Mouse (Mus musculus): ENCODE measurements around the gene Cd82. TPM values are rescaled to one million over a fixed set of nuclear protein-coding genes. Genes with fewer than 3 reads are reported as not detected.

Cd82 gene
- polyA plus RNA-seq, 1 experiment from 2014 or later = 41.3 TPM

- Histone ChIP-seq H3K4me1 (replicated peaks; ENCODE audit: control insufficient read depth, insufficient read depth, low read length) (0 out of 2 replicates have a peak, but pooled peaks cover 3% of the 10 kb centered on the region), H3K9me3 (ENCODE audit: control insufficient read depth, low read length) (no peaks in the 10 kb centered on the region), H3K9ac (ENCODE audit: low read length) (no peak overlapping the region), H3K27me3 (replicated peaks; ENCODE audit: control insufficient read depth, insufficient read depth, low read length) (no peaks in the 10 kb centered on the region; the same call in 1 of the 2 replicates), H3K27ac (ENCODE audit: low read depth) (no peak overlapping the region), H3K36me3 (ENCODE audit: control insufficient read depth, insufficient read depth, low read length) (no peaks in the 10 kb centered on the region), H3K4me3 (ENCODE audit: low read depth, low read length) (no peak overlapping the region), H3K4me2 (ENCODE audit: low read length) (no peak overlapping the region)
- DNase-seq (ENCODE audit: low spot score) (no peak), ATAC-seq (replicated peaks; ENCODE audit: low FRiP score, low TSS enrichment, low read depth) (no peak)
- 76% methylated on average over 3 of the region's 3 CpGs for WGBS
Observed at GRCm38 (mm10) chr2:93493541-93493940, 30.6 kb upstream of the Cd82 start.

GRCm38 (mm10) chr2:93490516-93490915 lies 27.6 kb upstream of the Cd82 start:
- Histone ChIP-seq H3K36me3 (ENCODE audit: control insufficient read depth, insufficient read depth, low read length) (no peaks in the 10 kb centered on the region), H3K9me3 (ENCODE audit: control insufficient read depth, low read length) (no peaks in the 10 kb centered on the region), H3K27me3 (replicated peaks; ENCODE audit: control insufficient read depth, insufficient read depth, low read length) (no peaks in the 10 kb centered on the region; the same call in 1 of the 2 replicates), H3K4me3 (ENCODE audit: low read depth, low read length) (no peak overlapping the region), H3K4me2 (ENCODE audit: low read length) (no peak overlapping the region), H3K9ac (ENCODE audit: low read length) (no peak overlapping the region), H3K27ac (ENCODE audit: low read depth) (no peak overlapping the region), H3K4me1 (replicated peaks; ENCODE audit: control insufficient read depth, insufficient read depth, low read length) (0 out of 2 replicates have a peak, but pooled peaks cover 7% of the 10 kb centered on the region)
- ATAC-seq (replicated peaks; ENCODE audit: low FRiP score, low TSS enrichment, low read depth) (no peak), DNase-seq (ENCODE audit: low spot score) (no peak)
- WGBS = 88% methylated on average over 2 of the region's 2 CpGs

- H3K9ac ChIP-seq (ENCODE audit: low read length) = no peak overlapping the region
- H3K36me3 ChIP-seq (ENCODE audit: control insufficient read depth, insufficient read depth, low read length) = no peaks in the 10 kb centered on the region
- H3K9me3 ChIP-seq (ENCODE audit: control insufficient read depth, low read length) = no peaks in the 10 kb centered on the region
- 27% methylated on average over 19 of the region's 19 CpGs for WGBS
- 0 out of 2 replicates have a peak, but pooled peaks cover 10% of the 10 kb centered on the region for H3K4me1 ChIP-seq (replicated peaks; ENCODE audit: control insufficient read depth, insufficient read depth, low read length)
- no peak overlapping the region for H3K4me2 ChIP-seq (ENCODE audit: low read length)
- ATAC-seq (replicated peaks; ENCODE audit: low FRiP score, low TSS enrichment, low read depth) = peak; percentile 45; the same call in 1 of the 2 replicates
- H3K27ac ChIP-seq (ENCODE audit: low read depth) = no peak overlapping the region
- H3K27me3 ChIP-seq (replicated peaks; ENCODE audit: control insufficient read depth, insufficient read depth, low read length) = no peaks in the 10 kb centered on the region; the same call in 1 of the 2 replicates
- DNase-seq (ENCODE audit: low spot score) = no peak
- no peak overlapping the region for H3K4me3 ChIP-seq (ENCODE audit: low read depth, low read length)
Observed at GRCm38 (mm10) chr2:93488911-93489587, 26.1 kb upstream of the Cd82 start.

- DNase-seq (ENCODE audit: low spot score) (no peak), ATAC-seq (replicated peaks; ENCODE audit: low FRiP score, low TSS enrichment, low read depth) (no peak)
- Histone ChIP-seq H3K4me3 (ENCODE audit: low read depth, low read length) (no peak overlapping the region), H3K36me3 (ENCODE audit: control insufficient read depth, insufficient read depth, low read length) (no peaks in the 10 kb centered on the region), H3K9me3 (ENCODE audit: control insufficient read depth, low read length) (no peaks in the 10 kb centered on the region), H3K4me1 (replicated peaks; ENCODE audit: control insufficient read depth, insufficient read depth, low read length) (0 out of 2 replicates have a peak, but pooled peaks cover 10% of the 10 kb centered on the region), H3K9ac (ENCODE audit: low read length) (no peak overlapping the region), H3K4me2 (ENCODE audit: low read length) (no peak overlapping the region), H3K27ac (ENCODE audit: low read depth) (no peak overlapping the region), H3K27me3 (replicated peaks; ENCODE audit: control insufficient read depth, insufficient read depth, low read length) (no peaks in the 10 kb centered on the region; the same call in 1 of the 2 replicates)
- 34% methylated on average over 9 of the region's 9 CpGs for WGBS
Observed at GRCm38 (mm10) chr2:93485459-93485858, 22.5 kb upstream of the Cd82 start.

GRCm38 (mm10) chr2:93482036-93482644 lies 19.2 kb upstream of the Cd82 start:
- H3K4me3 ChIP-seq (ENCODE audit: low read depth, low read length) = no peak overlapping the region
- no peaks in the 10 kb centered on the region for H3K9me3 ChIP-seq (ENCODE audit: control insufficient read depth, low read length)
- 0 out of 2 replicates have a peak, but pooled peaks cover 7% of the 10 kb centered on the region for H3K4me1 ChIP-seq (replicated peaks; ENCODE audit: control insufficient read depth, insufficient read depth, low read length)
- ATAC-seq (replicated peaks; ENCODE audit: low FRiP score, low TSS enrichment, low read depth) (no peak), DNase-seq (ENCODE audit: low spot score) (no peak)
- no peak overlapping the region for H3K27ac ChIP-seq (ENCODE audit: low read depth)
- WGBS = 41% methylated on average over 6 of the region's 6 CpGs
- H3K27me3 ChIP-seq (replicated peaks; ENCODE audit: control insufficient read depth, insufficient read depth, low read length) = peaks cover under 1% of the 10 kb centered on the region
- no peak overlapping the region for H3K9ac ChIP-seq (ENCODE audit: low read length)
- H3K36me3 ChIP-seq (ENCODE audit: control insufficient read depth, insufficient read depth, low read length) = no peaks in the 10 kb centered on the region
- H3K4me2 ChIP-seq (ENCODE audit: low read length) = no peak overlapping the region

GRCm38 (mm10) chr2:93478744-93479143 lies 15.8 kb upstream of the Cd82 start:
- no peaks in the 10 kb centered on the region for H3K36me3 ChIP-seq (ENCODE audit: control insufficient read depth, insufficient read depth, low read length)
- ATAC-seq (replicated peaks; ENCODE audit: low FRiP score, low TSS enrichment, low read depth) (no peak; the same call in 1 of the 2 replicates), DNase-seq (ENCODE audit: low spot score) (no peak)
- no peak overlapping the region for H3K4me2 ChIP-seq (ENCODE audit: low read length)
- H3K27ac ChIP-seq (ENCODE audit: low read depth) = no peak overlapping the region
- 69% methylated on average over 5 of the region's 5 CpGs for WGBS
- H3K27me3 ChIP-seq (replicated peaks; ENCODE audit: control insufficient read depth, insufficient read depth, low read length) = peaks cover 11% of the 10 kb centered on the region
- no peak overlapping the region for H3K4me3 ChIP-seq (ENCODE audit: low read depth, low read length)
- no peaks in the 10 kb centered on the region for H3K9me3 ChIP-seq (ENCODE audit: control insufficient read depth, low read length)
- no peaks in the 10 kb centered on the region for H3K4me1 ChIP-seq (replicated peaks; ENCODE audit: control insufficient read depth, insufficient read depth, low read length)
- H3K9ac ChIP-seq (ENCODE audit: low read length) = no peak overlapping the region

- WGBS = 43% methylated on average over 7 of the region's 7 CpGs
- DNase-seq (ENCODE audit: low spot score) (peak; percentile 86), ATAC-seq (replicated peaks; ENCODE audit: low FRiP score, low TSS enrichment, low read depth) (no peak)
Observed at GRCm38 (mm10) chr2:93477519-93477918, 14.6 kb upstream of the Cd82 start.

GRCm38 (mm10) chr2:93476487-93476886 lies 13.5 kb upstream of the Cd82 start:
- H3K4me1 ChIP-seq (replicated peaks; ENCODE audit: control insufficient read depth, insufficient read depth, low read length) = no peaks in the 10 kb centered on the region
- no peaks in the 10 kb centered on the region for H3K9me3 ChIP-seq (ENCODE audit: control insufficient read depth, low read length)
- no peak overlapping the region for H3K9ac ChIP-seq (ENCODE audit: low read length)
- H3K27ac ChIP-seq (ENCODE audit: low read depth) = no peak overlapping the region
- DNase-seq (ENCODE audit: low spot score) (no peak), ATAC-seq (replicated peaks; ENCODE audit: low FRiP score, low TSS enrichment, low read depth) (no peak)
- H3K36me3 ChIP-seq (ENCODE audit: control insufficient read depth, insufficient read depth, low read length) = no peaks in the 10 kb centered on the region
- peaks cover 11% of the 10 kb centered on the region for H3K27me3 ChIP-seq (replicated peaks; ENCODE audit: control insufficient read depth, insufficient read depth, low read length)
- H3K4me2 ChIP-seq (ENCODE audit: low read length) = no peak overlapping the region
- 86% methylated on average over 7 of the region's 7 CpGs for WGBS
- no peak overlapping the region for H3K4me3 ChIP-seq (ENCODE audit: low read depth, low read length)

More at GRCm38 (mm10) chr2:93477519-93477918, 14.6 kb upstream of the Cd82 start:
- Histone ChIP-seq H3K4me3 (ENCODE audit: low read depth, low read length) (no peak overlapping the region), H3K9ac (ENCODE audit: low read length) (no peak overlapping the region), H3K27me3 (replicated peaks; ENCODE audit: control insufficient read depth, insufficient read depth, low read length) (peaks cover 11% of the 10 kb centered on the region), H3K36me3 (ENCODE audit: control insufficient read depth, insufficient read depth, low read length) (no peaks in the 10 kb centered on the region), H3K9me3 (ENCODE audit: control insufficient read depth, low read length) (no peaks in the 10 kb centered on the region), H3K27ac (ENCODE audit: low read depth) (no peak overlapping the region), H3K4me1 (replicated peaks; ENCODE audit: control insufficient read depth, insufficient read depth, low read length) (no peaks in the 10 kb centered on the region), H3K4me2 (ENCODE audit: low read length) (no peak overlapping the region)

Data from intestine, embryonic 14.5 days (tissue).